Mouse (Mus musculus) liver, embryonic 16.5 days (tissue): ENCODE results near the gene Bcorl1. TPM values are rescaled to one million over a fixed set of nuclear protein-coding genes. Genes with fewer than 3 reads are reported as not detected.

ENCODE experiments used
- ATAC-seq: fragments of 200-750 bp; cut with Nextera tagmentation; 2 replicates; pipeline ENCODE4 v1.8.0; 2017; ENCODE audit warnings: low read depth, mild to moderate bottlenecking, moderate number of reproducible peaks, moderate library complexity
- H3K27ac ChIP-seq: fragments of 300-500 bp; sonication (generic); 2 replicates; pipeline ENCODE4 v1.5.1; 2014; ENCODE audit warnings: mild to moderate bottlenecking, low read length
- H3K27me3 ChIP-seq: fragments of 300-500 bp; sonication (generic); 2 replicates; pipeline ENCODE4 v1.6.1; 2014; ENCODE audit warnings: low read depth, low read length, mixed read lengths; ENCODE audit not compliant: control insufficient read depth, insufficient read depth
- H3K36me3 ChIP-seq: fragments of 300-500 bp; sonication (generic); 2 replicates; pipeline ENCODE4 v1.6.1; 2014; ENCODE audit warnings: mild to moderate bottlenecking; ENCODE audit not compliant: control insufficient read depth, insufficient read depth
- H3K4me1 ChIP-seq: fragments of 300-500 bp; sonication (generic); 2 replicates; pipeline ENCODE4 v1.6.1; 2014; ENCODE audit warnings: low read depth, low read length, mixed read lengths; ENCODE audit not compliant: control insufficient read depth
- H3K4me2 ChIP-seq: fragments of 300-500 bp; sonication (generic); 2 replicates; pipeline ENCODE4 v1.6.1; 2014; ENCODE audit warnings: low read depth, low read length, mixed read lengths
- H3K4me3 ChIP-seq: fragments of 300-500 bp; sonication (generic); 2 replicates; pipeline ENCODE4 v1.5.1; 2014; ENCODE audit warnings: low read depth, mild to moderate bottlenecking, low read length
- H3K9ac ChIP-seq: fragments of 300-500 bp; sonication (generic); 2 replicates; pipeline ENCODE4 v1.6.1; 2014; ENCODE audit warnings: low read depth, low read length
- H3K9me3 ChIP-seq: fragments of 300-500 bp; sonication (generic); replicated peaks from 2 replicates; pipeline ENCODE4 v1.6.1; 2016; ENCODE audit warnings: low read length; ENCODE audit not compliant: control insufficient read depth
- WGBS: fragments of 180-500 bp; shearing (Covaris S2); extraction: QIAGEN DNeasy Blood & Tissue Kit; methylation state at CpG from one replicate; pipeline ENCODE4 v1.1.7; 2014; ENCODE audit not compliant: insufficient replicate concordance; 5-methylcytosine and 5-hydroxymethylcytosine counted together
- polyA plus RNA-seq: library from polyadenylated mRNA; unstranded; fragments of >200 nt; fragmentation: Nextera tagmentation; extraction: Ambion mirVana; gene quantifications from 2 replicates; pipeline ENCODE4 v1.2.1, GENCODE M21; 2015

Gene Bcorl1
- polyA plus RNA-seq, 1 experiment from 2014 or later: 3.2 TPM

- H3K27ac ChIP-seq: no peak overlapping the region
- H3K9me3 ChIP-seq: no peaks in the 10 kb centered on the region
- WGBS: 66% methylated on average over 15 of the region's 15 CpGs
- 0 out of 2 replicates have a peak, but pooled peaks have one; percentile 39 for ATAC-seq
- H3K9ac ChIP-seq: no peak overlapping the region
- H3K4me1 ChIP-seq: no peaks in the 10 kb centered on the region
- no peak overlapping the region for H3K4me3 ChIP-seq
- H3K27me3 ChIP-seq: no peaks in the 10 kb centered on the region
- no peak overlapping the region for H3K4me2 ChIP-seq
- H3K36me3 ChIP-seq: peaks cover 3% of the 10 kb centered on the region
Measured at GRCm38 (mm10) chrX:48365836-48366577, 24.8 kb downstream of the Bcorl1 start.

GRCm38 (mm10) chrX:48367841-48368240 lies 26.7 kb downstream of the Bcorl1 start:
- H3K4me1 ChIP-seq: no peaks in the 10 kb centered on the region
- peaks cover 3% of the 10 kb centered on the region for H3K36me3 ChIP-seq
- ATAC-seq: no peak
- H3K27me3 ChIP-seq: no peaks in the 10 kb centered on the region
- H3K4me2 ChIP-seq: no peak overlapping the region
- H3K9me3 ChIP-seq: no peaks in the 10 kb centered on the region
- H3K9ac ChIP-seq: no peak overlapping the region
- no peak overlapping the region for H3K27ac ChIP-seq
- no peak overlapping the region for H3K4me3 ChIP-seq
- WGBS: 85% methylated on average over 9 of the region's 9 CpGs

GRCm38 (mm10) chrX:48383643-48384042 lies 42.5 kb downstream of the Bcorl1 start:
- WGBS: 38% methylated on average over 7 of the region's 7 CpGs
- H3K36me3 ChIP-seq: peaks cover 17% of the 10 kb centered on the region
- H3K4me1 ChIP-seq: no peaks in the 10 kb centered on the region
- H3K27ac ChIP-seq: no peak overlapping the region
- no peak overlapping the region for H3K4me2 ChIP-seq
- no peak for ATAC-seq
- H3K9ac ChIP-seq: no peak overlapping the region
- no peaks in the 10 kb centered on the region for H3K9me3 ChIP-seq
- no peaks in the 10 kb centered on the region for H3K27me3 ChIP-seq
- H3K4me3 ChIP-seq: no peak overlapping the region

GRCm38 (mm10) chrX:48385927-48386326 lies 44.8 kb downstream of the Bcorl1 start:
- H3K27me3 ChIP-seq: no peaks in the 10 kb centered on the region
- 64% methylated on average over 4 of the region's 4 CpGs for WGBS
- no peaks in the 10 kb centered on the region for H3K4me1 ChIP-seq
- peaks cover 23% of the 10 kb centered on the region for H3K36me3 ChIP-seq
- ATAC-seq: no peak
- H3K4me3 ChIP-seq: no peak overlapping the region
- no peak overlapping the region for H3K27ac ChIP-seq
- no peak overlapping the region for H3K4me2 ChIP-seq
- H3K9me3 ChIP-seq: no peaks in the 10 kb centered on the region
- no peak overlapping the region for H3K9ac ChIP-seq

GRCm38 (mm10) chrX:48389380-48389779 lies 48.2 kb downstream of the Bcorl1 start:
- Histone ChIP-seq H3K4me3 (no peak overlapping the region), H3K4me2 (no peak overlapping the region), H3K36me3 (peaks cover 21% of the 10 kb centered on the region), H3K4me1 (no peaks in the 10 kb centered on the region), H3K27ac (no peak overlapping the region), H3K9ac (no peak overlapping the region), H3K9me3 (no peaks in the 10 kb centered on the region), H3K27me3 (no peaks in the 10 kb centered on the region)
- 71% methylated on average over 6 of the region's 6 CpGs for WGBS
- ATAC-seq: no peak

- no peak overlapping the region for H3K27ac ChIP-seq
- no peak overlapping the region for H3K9ac ChIP-seq
- no peaks in the 10 kb centered on the region for H3K4me1 ChIP-seq
- ATAC-seq: no peak
- 71% methylated on average over 4 of the region's 4 CpGs for WGBS
- no peaks in the 10 kb centered on the region for H3K27me3 ChIP-seq
- H3K4me3 ChIP-seq: no peak overlapping the region
- H3K9me3 ChIP-seq: no peaks in the 10 kb centered on the region
- H3K4me2 ChIP-seq: no peak overlapping the region
- H3K36me3 ChIP-seq: peaks cover 16% of the 10 kb centered on the region
Measured at GRCm38 (mm10) chrX:48399994-48400393, 58.8 kb downstream of the Bcorl1 start.

GRCm38 (mm10) chrX:48405141-48405540 lies 64.0 kb downstream of the Bcorl1 start:
- ATAC-seq: no peak
- Histone ChIP-seq H3K27ac (no peak overlapping the region), H3K9ac (no peak overlapping the region), H3K4me3 (no peak overlapping the region), H3K36me3 (peaks cover 16% of the 10 kb centered on the region), H3K9me3 (no peaks in the 10 kb centered on the region), H3K4me1 (peaks cover 5% of the 10 kb centered on the region), H3K27me3 (no peaks in the 10 kb centered on the region), H3K4me2 (no peak overlapping the region)
- WGBS: 43% methylated on average over 3 of the region's 3 CpGs

- Histone ChIP-seq H3K27me3 (no peaks in the 10 kb centered on the region), H3K27ac (no peak overlapping the region), H3K9me3 (no peaks in the 10 kb centered on the region), H3K9ac (peak overlapping the region; percentile 43), H3K36me3 (no peaks in the 10 kb centered on the region), H3K4me2 (peak overlapping the region; percentile 68), H3K4me1 (peaks cover 5% of the 10 kb centered on the region), H3K4me3 (peak overlapping the region; percentile 64)
- ATAC-seq: peak; percentile 91
- 10% methylated on average over 35 of the region's 36 CpGs for WGBS
Measured at GRCm38 (mm10) chrX:48409611-48410387, 68.6 kb downstream of the Bcorl1 start.

- H3K4me3 ChIP-seq: peak overlapping the region; percentile 64
- WGBS: 23% methylated on average over 7 of the region's 7 CpGs
- H3K4me2 ChIP-seq: peak overlapping the region; percentile 68
- no peak for ATAC-seq
- peaks cover 5% of the 10 kb centered on the region for H3K4me1 ChIP-seq
- no peaks in the 10 kb centered on the region for H3K27me3 ChIP-seq
- H3K9ac ChIP-seq: no peak overlapping the region
- no peak overlapping the region for H3K27ac ChIP-seq
- H3K9me3 ChIP-seq: no peaks in the 10 kb centered on the region
- H3K36me3 ChIP-seq: no peaks in the 10 kb centered on the region
Measured at GRCm38 (mm10) chrX:48410388-48410776, 69.2 kb downstream of the Bcorl1 start.
